Comparison of ENCODE assay signal across 9 mouse cellular contexts in genomic region chr5:113516119-113516872, GRCm38 (mm10). TPM values are rescaled to one million over a fixed set of nuclear protein-coding genes. Genes with fewer than 3 reads are reported as not detected.
DNase-seq lines count a peak whose midpoint lies in the region; ATAC-seq lines count a peak whose summit lies in the region.
"Had no signal": no experiment of that assay in that cellular context is flagged by ENCODE, and none has a peak within 500 bp of the region (broad histone marks: within the 10 kb centered on the region; RNA-seq: fewer than 3 reads in every experiment).

No protein-coding gene starts in this region.

- H3K27me3 ChIP-seq in heart, embryonic 16.5 days (ENCODE audit: control insufficient read depth, insufficient read depth, low read length), result no peaks in the 10 kb centered on the region
- H3K27me3 ChIP-seq in embryonic facial prominence, embryonic 13.5 days, result peaks cover 13% of the 10 kb centered on the region; the same call in 1 of the 2 replicates
- H3K27me3 ChIP-seq in forebrain, embryonic 16.5 days (replicated peaks; ENCODE audit: control insufficient read depth, insufficient read depth, low read length), result no peaks in the 10 kb centered on the region
- H3K27me3 ChIP-seq in midbrain, embryonic 14.5 days (ENCODE audit: control insufficient read depth, insufficient read depth, low read length), result no peaks in the 10 kb centered on the region
- no peaks in the 10 kb centered on the region for H3K27me3 ChIP-seq in intestine, embryonic 16.5 days (replicated peaks; ENCODE audit: control insufficient read depth, insufficient read depth, low read length)

- 0 out of 2 replicates have a peak overlapping the region, but pooled peaks have one; percentile 33 for H3K4me2 ChIP-seq in heart, embryonic 16.5 days (ENCODE audit: low read depth, low read length)
- peak overlapping the region; percentile 33 for H3K4me2 ChIP-seq in embryonic facial prominence, embryonic 13.5 days
- peak overlapping the region; percentile 37; the same call in 1 of the 2 replicates for H3K4me2 ChIP-seq in forebrain, embryonic 16.5 days (ENCODE audit: low read length)
- H3K4me2 ChIP-seq in midbrain, embryonic 14.5 days (ENCODE audit: low read length), result peak overlapping the region; percentile 23; the same call in 1 of the 2 replicates
- no peak overlapping the region for H3K4me2 ChIP-seq in intestine, embryonic 16.5 days (ENCODE audit: low read depth, low read length)

- DNase-seq in heart, adult 18-20 months, result no peak
- no peak for DNase-seq in midbrain, embryonic 14.5 days
- DNase-seq in embryo, embryonic 11 days, result no peak
- DNase-seq: spleen, adult 18-20 months had no signal

- no peak overlapping the region for H3K4me3 ChIP-seq in heart, embryonic 16.5 days (ENCODE audit: low read length)
- H3K4me3 ChIP-seq in embryonic facial prominence, embryonic 13.5 days, result no peak overlapping the region
- H3K4me3 ChIP-seq in forebrain, embryonic 16.5 days (replicated peaks; ENCODE audit: low read length), result no peak overlapping the region
- H3K4me3 ChIP-seq in midbrain, embryonic 14.5 days (replicated peaks; ENCODE audit: low read depth, low read length), result no peak overlapping the region
- H3K4me3 ChIP-seq in intestine, embryonic 16.5 days (ENCODE audit: low read length), result no peak overlapping the region

- H3K9me3 ChIP-seq in heart, embryonic 16.5 days (replicated peaks; ENCODE audit: control insufficient read depth, low read length), result no peaks in the 10 kb centered on the region
- no peaks in the 10 kb centered on the region for H3K9me3 ChIP-seq in embryonic facial prominence, embryonic 13.5 days
- no peaks in the 10 kb centered on the region for H3K9me3 ChIP-seq in forebrain, embryonic 16.5 days (ENCODE audit: control insufficient read depth, low read length)
- no peaks in the 10 kb centered on the region for H3K9me3 ChIP-seq in midbrain, embryonic 14.5 days (ENCODE audit: control insufficient read depth, low read length)
- H3K9me3 ChIP-seq in intestine, embryonic 16.5 days (ENCODE audit: control insufficient read depth, low read length), result no peaks in the 10 kb centered on the region

- H3K9ac ChIP-seq in heart, embryonic 16.5 days (ENCODE audit: low read length), result no peak overlapping the region
- H3K9ac ChIP-seq in embryonic facial prominence, embryonic 13.5 days, result no peak overlapping the region
- H3K9ac ChIP-seq in forebrain, embryonic 16.5 days (replicated peaks; ENCODE audit: low read depth, low read length), result peak overlapping the region; percentile 3; the same call in 1 of the 2 replicates
- H3K9ac ChIP-seq in midbrain, embryonic 14.5 days (replicated peaks; ENCODE audit: low read length), result peak overlapping the region; percentile 20; the same call in 1 of the 2 replicates
- H3K9ac ChIP-seq in intestine, embryonic 16.5 days (ENCODE audit: low read depth, low read length), result no peak overlapping the region

- peaks cover 17% of the 10 kb centered on the region for H3K4me1 ChIP-seq in heart, embryonic 16.5 days (ENCODE audit: control insufficient read depth, insufficient read depth, low read length)
- H3K4me1 ChIP-seq in embryonic facial prominence, embryonic 13.5 days, result peaks cover 26% of the 10 kb centered on the region
- peaks cover 17% of the 10 kb centered on the region for H3K4me1 ChIP-seq in forebrain, embryonic 16.5 days (replicated peaks; ENCODE audit: control insufficient read depth, insufficient read depth, low read length)
- H3K4me1 ChIP-seq in midbrain, embryonic 14.5 days (ENCODE audit: control insufficient read depth, insufficient read depth, low read length), result peaks cover 21% of the 10 kb centered on the region
- H3K4me1 ChIP-seq in intestine, embryonic 16.5 days (ENCODE audit: control insufficient read depth, insufficient read depth, low read length), result no peaks in the 10 kb centered on the region

- no peak for ATAC-seq in heart, embryonic 16.5 days (replicated peaks; ENCODE audit: extremely low read depth, insufficient read depth, low FRiP score)
- no peak for ATAC-seq in embryonic facial prominence, embryonic 13.5 days (ENCODE audit: insufficient number of reproducible peaks, insufficient read depth, low FRiP score, low TSS enrichment, low read depth)
- 0 out of 2 replicates have a peak, but pooled peaks have one; percentile 39 for ATAC-seq in forebrain, embryonic 16.5 days
- 0 out of 2 replicates have a peak, but pooled peaks have one; percentile 27 for ATAC-seq in midbrain, embryonic 14.5 days (ENCODE audit: low FRiP score, low TSS enrichment)
- no peak for ATAC-seq in intestine, embryonic 16.5 days

- H3K27ac ChIP-seq in heart, embryonic 16.5 days (ENCODE audit: low read length), result no peak overlapping the region
- H3K27ac ChIP-seq in embryonic facial prominence, embryonic 13.5 days, result no peak overlapping the region
- no peak overlapping the region for H3K27ac ChIP-seq in forebrain, embryonic 16.5 days (ENCODE audit: low read length)
- peak overlapping the region; percentile 49 for H3K27ac ChIP-seq in midbrain, embryonic 14.5 days (replicated peaks; ENCODE audit: low read depth, low read length)
- H3K27ac ChIP-seq in intestine, embryonic 16.5 days (ENCODE audit: low read length), result no peak overlapping the region
- H3K27ac ChIP-seq: macrophage had no signal

- H3K36me3 ChIP-seq in heart, embryonic 16.5 days (ENCODE audit: control insufficient read depth, insufficient read depth), result no peaks in the 10 kb centered on the region
- no peaks in the 10 kb centered on the region for H3K36me3 ChIP-seq in embryonic facial prominence, embryonic 13.5 days
- no peaks in the 10 kb centered on the region for H3K36me3 ChIP-seq in forebrain, embryonic 16.5 days (ENCODE audit: control insufficient read depth, insufficient read depth)
- H3K36me3 ChIP-seq in midbrain, embryonic 14.5 days (ENCODE audit: control insufficient read depth, insufficient read depth, low read length), result no peaks in the 10 kb centered on the region
- H3K36me3 ChIP-seq in intestine, embryonic 16.5 days (ENCODE audit: control insufficient read depth, insufficient read depth, low read length), result no peaks in the 10 kb centered on the region

- 38% methylated on average over 14 of the region's 14 CpGs for WGBS in heart, embryonic 16.5 days
- 23% methylated on average over 14 of the region's 14 CpGs for WGBS in embryonic facial prominence, embryonic 13.5 days
- WGBS in forebrain, embryonic 16.5 days, result 36% methylated on average over 14 of the region's 14 CpGs
- 31% methylated on average over 14 of the region's 14 CpGs for WGBS in midbrain, embryonic 14.5 days
- 36% methylated on average over 14 of the region's 14 CpGs for WGBS in intestine, embryonic 16.5 days

RNA-seq across cellular contexts. Expression of gene Wscd2, which starts 26.2 kb away (rescaled TPM):
- 1.5 and 1.9 TPM in 2 replicates for polyA plus RNA-seq in heart, embryonic 16.5 days (2015; fragmentation: Nextera tagmentation; extraction: Ambion mirVana)
- total RNA-seq in heart, adult 18-20 months (2021), result under 1 TPM; 0.22 to 0.23 TPM
- polyA plus RNA-seq in embryonic facial prominence, embryonic 13.5 days (2015; fragmentation: Nextera tagmentation; extraction: Ambion mirVana), result 12.5 and 14.6 TPM in 2 replicates
- 6.6 and 11.3 TPM in 2 replicates for polyA plus RNA-seq in forebrain, embryonic 16.5 days (2015; fragmentation: Nextera tagmentation; extraction: Ambion mirVana)
- 10.7 and 12.0 TPM in 2 replicates for polyA plus RNA-seq in midbrain, embryonic 14.5 days (2014; fragmentation: Nextera tagmentation; extraction: Ambion mirVana)
- 5.6 and 5.8 TPM in 2 replicates for polyA plus RNA-seq in intestine, embryonic 16.5 days (2015; fragmentation: Nextera tagmentation; extraction: Ambion mirVana)
- polyA plus RNA-seq: macrophage had no signal

Comparison
In these comparisons a context has a peak if more than half of its experiments do, and no peak if none do; other contexts are left out.
1. ATAC-seq: peak in forebrain, embryonic 16.5 days (single experiment) and midbrain, embryonic 14.5 days (single experiment); none in heart, embryonic 16.5 days (single experiment), embryonic facial prominence, embryonic 13.5 days (single experiment) and intestine, embryonic 16.5 days (single experiment).
2. H3K9ac ChIP-seq: peak in forebrain, embryonic 16.5 days (single experiment) and midbrain, embryonic 14.5 days (single experiment); none in heart, embryonic 16.5 days (single experiment), embryonic facial prominence, embryonic 13.5 days (single experiment) and intestine, embryonic 16.5 days (single experiment).